Mouse (Mus musculus): Measurements from ENCODE around the gene Tfcp2. TPM values are rescaled to one million over a fixed set of nuclear protein-coding genes. Genes with fewer than 3 reads are reported as not detected.
A peak's percentile ranks its signal among the peaks of the same experiment; 100 is the strongest.
"Not testable (repeated sequence)": the region's sequence is repeated elsewhere in the genome, so short reads cannot be mapped to it uniquely, and the experiment has no call there.

Gene Tfcp2
- polyA plus RNA-seq, 1 experiment from 2014 or later = 32.5 TPM

DNA sequence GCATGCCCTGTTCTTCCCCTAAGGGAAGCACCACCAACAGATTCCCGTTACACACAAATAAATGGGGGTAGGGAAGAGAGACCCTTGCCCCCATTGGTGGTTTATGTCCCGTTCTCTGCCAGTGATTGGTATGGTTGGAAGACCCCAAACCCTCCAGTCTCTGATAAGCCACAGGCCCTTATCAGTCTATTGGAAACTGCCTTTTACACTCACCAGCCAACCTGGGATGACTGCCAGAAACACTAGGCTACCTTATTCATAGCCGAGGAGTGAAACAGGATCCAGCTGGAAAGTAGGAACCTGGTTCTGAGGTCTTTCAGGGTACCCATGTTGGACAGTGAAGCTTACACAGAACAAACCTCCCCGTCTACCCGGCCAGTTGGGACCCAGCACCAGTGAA is 4.2 kb upstream of the Tfcp2 start:
- ATAC-seq (ENCODE audit: insufficient number of reproducible peaks, insufficient read depth, low FRiP score, low TSS enrichment, low read depth) = no peak
- Histone ChIP-seq H3K36me3 (no peaks in the 10 kb centered on the region), H3K9me3 (no peaks in the 10 kb centered on the region), H3K4me3 (no peak overlapping the region), H3K27me3 (no peaks in the 10 kb centered on the region), H3K27ac (no peak overlapping the region), H3K4me1 (peaks cover 3% of the 10 kb centered on the region), H3K4me2 (no peak overlapping the region), H3K9ac (no peak overlapping the region)
- 82% methylated on average over 5 of the region's 5 CpGs for WGBS

DNA sequence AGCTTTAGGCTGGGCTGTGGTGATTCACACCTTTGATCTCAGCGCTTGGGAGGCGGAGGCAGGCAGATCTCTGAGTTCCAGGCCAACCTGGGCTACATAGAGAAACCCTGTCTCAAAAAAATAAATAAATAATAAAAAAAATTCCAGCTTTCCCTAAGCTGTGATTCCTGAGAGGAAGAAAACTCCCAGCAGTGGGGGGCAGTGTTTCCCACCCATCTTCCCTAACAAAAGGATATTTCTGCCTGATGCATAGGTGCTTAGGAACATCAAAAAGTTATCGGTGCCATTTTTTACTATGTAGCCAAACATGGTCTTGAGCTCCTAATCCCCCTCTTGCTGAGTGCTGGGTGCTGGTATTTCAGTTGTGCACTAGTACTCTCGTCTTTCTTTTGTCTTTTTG is 1.5 kb downstream of the Tfcp2 start:
- Histone ChIP-seq H3K36me3 (peaks cover 26% of the 10 kb centered on the region), H3K9ac (no peak overlapping the region), H3K4me3 (no peak overlapping the region; the same call in 1 of the 2 replicates), H3K4me2 (peak overlapping the region; percentile 88; the same call in 1 of the 2 replicates), H3K9me3 (peaks cover 7% of the 10 kb centered on the region; the same call in 1 of the 2 replicates), H3K4me1 (peaks cover 10% of the 10 kb centered on the region), H3K27ac (no peak overlapping the region), H3K27me3 (no peaks in the 10 kb centered on the region)
- ATAC-seq (ENCODE audit: insufficient number of reproducible peaks, insufficient read depth, low FRiP score, low TSS enrichment, low read depth) = no peak
- 96% methylated on average over 4 of the region's 4 CpGs for WGBS

DNA sequence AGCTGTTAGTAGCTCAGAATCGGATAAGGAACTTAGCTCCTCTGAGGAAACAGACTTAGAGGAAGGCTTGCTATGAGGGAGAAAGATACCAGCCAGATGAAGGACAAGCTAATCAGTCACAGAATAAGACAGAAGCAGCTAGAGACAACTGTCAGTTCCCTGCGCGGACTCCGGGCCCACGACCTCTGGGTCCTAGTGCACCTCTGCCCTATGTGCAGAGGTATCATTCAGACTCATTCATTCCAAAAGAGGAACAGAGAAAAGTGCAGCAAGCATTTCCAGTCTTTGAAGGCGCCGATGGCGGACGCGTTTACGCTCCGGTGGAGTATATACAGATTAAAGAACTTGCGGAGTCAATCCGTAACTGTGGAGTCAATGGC is 8.2 kb downstream of the Tfcp2 start:
- H3K36me3 ChIP-seq = peaks cover 51% of the 10 kb centered on the region
- H3K27ac ChIP-seq; ATAC-seq (ENCODE audit: insufficient number of reproducible peaks, insufficient read depth, low FRiP score, low TSS enrichment, low read depth); H3K9ac ChIP-seq; H3K27me3 ChIP-seq; H3K4me2 ChIP-seq; H3K4me1 ChIP-seq; H3K4me3 ChIP-seq: not testable (repeated sequence)
- peaks cover 11% of the 10 kb centered on the region for H3K9me3 ChIP-seq
- 97% methylated on average over 14 of the region's 14 CpGs for WGBS

DNA sequence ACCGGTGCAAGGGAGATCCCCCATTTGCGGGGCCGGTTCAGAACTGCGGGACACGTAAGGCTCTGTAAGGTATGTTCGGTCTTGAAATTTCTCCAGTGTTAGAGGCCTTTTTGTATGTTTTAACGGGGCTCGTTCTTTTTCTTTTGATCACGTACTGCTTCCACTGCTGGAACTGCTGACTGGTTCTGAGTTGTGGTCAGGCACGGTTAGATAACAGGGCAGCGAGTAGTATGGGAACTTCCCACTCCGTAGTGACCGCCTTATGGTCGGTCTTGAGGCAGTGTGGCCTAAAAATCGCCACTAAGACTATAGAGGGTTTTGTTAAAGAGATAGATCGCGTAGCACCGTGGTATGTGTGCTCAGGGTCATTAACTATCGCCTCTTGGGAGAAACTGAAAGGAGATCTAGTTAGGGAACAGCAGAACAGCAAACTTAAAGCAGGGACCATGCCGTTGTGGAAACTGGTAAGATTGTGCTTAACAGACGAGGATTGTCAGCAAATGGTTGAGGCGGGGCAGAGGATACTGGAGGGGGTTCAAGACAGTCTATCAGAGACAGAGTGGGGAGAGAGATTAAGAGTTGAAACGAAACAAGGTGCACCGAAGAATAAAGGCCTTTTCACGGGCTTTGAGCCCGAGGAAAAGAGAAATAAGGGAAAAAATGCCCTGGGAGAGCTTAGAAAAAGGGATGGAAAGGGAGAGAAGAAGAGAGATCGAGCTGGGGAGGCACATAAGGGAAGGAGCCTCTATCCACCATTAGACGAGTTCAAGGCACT is 8.7 kb downstream of the Tfcp2 start:
- not testable (repeated sequence) for H3K27me3 ChIP-seq; H3K9ac ChIP-seq; H3K4me3 ChIP-seq; H3K4me2 ChIP-seq; H3K4me1 ChIP-seq; H3K27ac ChIP-seq; ATAC-seq (ENCODE audit: insufficient number of reproducible peaks, insufficient read depth, low FRiP score, low TSS enrichment, low read depth)
- H3K9me3 ChIP-seq = peaks cover 11% of the 10 kb centered on the region
- peaks cover 45% of the 10 kb centered on the region for H3K36me3 ChIP-seq
- 97% methylated on average over 28 of the region's 28 CpGs for WGBS

DNA sequence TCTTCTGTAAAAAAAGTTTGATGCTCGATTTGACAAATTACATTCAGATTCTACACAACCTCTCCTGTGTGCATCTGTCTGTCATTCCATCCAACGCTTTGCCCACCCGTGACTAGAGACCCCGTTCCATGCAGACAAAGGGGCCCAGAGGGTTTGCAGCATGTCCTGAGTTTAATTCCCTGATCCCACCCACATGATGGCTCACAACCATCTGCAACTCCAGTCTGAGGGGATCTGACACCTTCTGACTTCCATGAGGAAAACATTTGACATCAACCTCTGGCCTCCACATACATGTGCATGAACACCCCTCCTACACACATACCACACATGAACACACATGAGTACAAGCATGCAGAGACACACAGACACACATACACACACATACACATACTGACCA is 10.4 kb downstream of the Tfcp2 start:
- H3K27me3 ChIP-seq = no peaks in the 10 kb centered on the region
- ATAC-seq (ENCODE audit: insufficient number of reproducible peaks, insufficient read depth, low FRiP score, low TSS enrichment, low read depth) = no peak
- peaks cover 11% of the 10 kb centered on the region for H3K9me3 ChIP-seq
- peaks cover 45% of the 10 kb centered on the region for H3K36me3 ChIP-seq
- H3K4me3 ChIP-seq = no peak overlapping the region
- 92% methylated on average over 4 of the region's 4 CpGs for WGBS
- H3K4me1 ChIP-seq = no peaks in the 10 kb centered on the region
- no peak overlapping the region for H3K9ac ChIP-seq
- H3K4me2 ChIP-seq = no peak overlapping the region
- H3K27ac ChIP-seq = no peak overlapping the region

DNA sequence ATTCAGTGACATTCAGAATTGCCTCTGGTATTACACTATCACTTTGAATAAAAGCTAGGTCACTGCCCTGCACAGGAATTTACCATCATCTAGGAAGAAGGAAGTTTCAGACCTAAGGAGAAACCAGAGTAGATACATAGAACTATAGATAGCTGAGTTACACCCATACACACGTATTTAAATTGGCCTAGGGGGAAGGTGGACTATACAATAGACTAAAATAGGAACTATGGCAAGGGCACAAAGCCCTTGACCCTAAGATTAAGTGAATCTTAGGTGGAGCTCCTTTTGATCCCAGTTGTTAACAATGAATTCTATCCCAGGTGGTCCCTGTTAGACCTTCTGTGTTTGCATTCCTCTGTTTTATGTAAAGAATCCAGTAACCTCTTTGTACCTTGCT is 10.8 kb downstream of the Tfcp2 start:
- H3K4me2 ChIP-seq; H3K4me1 ChIP-seq; H3K4me3 ChIP-seq; H3K27me3 ChIP-seq; H3K27ac ChIP-seq; ATAC-seq (ENCODE audit: insufficient number of reproducible peaks, insufficient read depth, low FRiP score, low TSS enrichment, low read depth); H3K9ac ChIP-seq: not testable (repeated sequence)
- H3K36me3 ChIP-seq = peaks cover 45% of the 10 kb centered on the region
- peaks cover 11% of the 10 kb centered on the region for H3K9me3 ChIP-seq
- 88% methylated on average over 1 of the region's 1 CpGs for WGBS

DNA sequence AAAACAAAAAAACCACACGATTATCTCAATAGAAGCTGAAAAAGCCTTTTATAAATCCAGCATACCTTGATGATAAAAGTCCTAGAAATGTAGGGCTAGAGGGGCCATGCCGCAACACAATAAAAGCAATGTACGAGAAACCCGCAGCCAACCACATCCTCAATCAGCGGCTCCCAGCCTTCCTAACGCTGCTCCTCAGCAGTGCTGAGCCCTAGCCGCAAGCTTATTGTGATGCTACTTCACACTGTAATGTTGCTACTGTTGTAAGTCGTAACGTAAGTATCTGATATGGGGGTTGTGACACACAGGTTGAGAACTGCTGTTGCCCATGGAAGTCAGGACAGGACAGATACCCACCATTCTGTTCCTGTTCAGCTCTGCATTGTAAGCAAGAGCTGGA is 12.4 kb downstream of the Tfcp2 start:
- Histone ChIP-seq H3K9ac (no peak overlapping the region), H3K36me3 (peaks cover 53% of the 10 kb centered on the region), H3K4me1 (no peaks in the 10 kb centered on the region), H3K9me3 (no peaks in the 10 kb centered on the region), H3K4me2 (no peak overlapping the region), H3K4me3 (no peak overlapping the region), H3K27me3 (no peaks in the 10 kb centered on the region), H3K27ac (no peak overlapping the region)
- ATAC-seq (ENCODE audit: insufficient number of reproducible peaks, insufficient read depth, low FRiP score, low TSS enrichment, low read depth) = no peak
- 96% methylated on average over 9 of the region's 9 CpGs for WGBS

DNA sequence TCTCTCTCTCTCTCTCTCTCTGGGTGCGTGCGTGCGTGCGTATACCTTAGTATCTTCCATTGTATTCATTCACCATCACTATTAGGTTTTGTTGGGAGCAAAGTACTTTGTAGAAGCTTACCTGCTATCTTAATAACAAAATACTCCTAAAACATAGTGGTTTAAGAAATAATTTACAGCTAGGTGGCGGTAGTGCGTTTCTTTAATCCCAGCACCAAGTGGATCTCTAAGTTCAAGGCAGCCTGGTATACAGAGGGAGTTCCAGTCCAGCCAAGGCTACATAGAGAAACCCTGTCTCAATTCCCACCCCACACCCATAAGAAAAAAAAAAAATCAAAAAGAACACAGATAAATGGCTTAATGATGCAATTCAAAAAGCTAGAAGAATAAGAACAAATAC is 13.9 kb downstream of the Tfcp2 start:
- no peak overlapping the region for H3K27ac ChIP-seq
- H3K9ac ChIP-seq = no peak overlapping the region
- no peak for ATAC-seq (ENCODE audit: insufficient number of reproducible peaks, insufficient read depth, low FRiP score, low TSS enrichment, low read depth)
- H3K9me3 ChIP-seq = no peaks in the 10 kb centered on the region
- 92% methylated on average over 6 of the region's 6 CpGs for WGBS
- no peak overlapping the region for H3K4me2 ChIP-seq
- H3K36me3 ChIP-seq = peaks cover 54% of the 10 kb centered on the region
- no peak overlapping the region for H3K4me3 ChIP-seq
- H3K27me3 ChIP-seq = no peaks in the 10 kb centered on the region
- no peaks in the 10 kb centered on the region for H3K4me1 ChIP-seq

DNA sequence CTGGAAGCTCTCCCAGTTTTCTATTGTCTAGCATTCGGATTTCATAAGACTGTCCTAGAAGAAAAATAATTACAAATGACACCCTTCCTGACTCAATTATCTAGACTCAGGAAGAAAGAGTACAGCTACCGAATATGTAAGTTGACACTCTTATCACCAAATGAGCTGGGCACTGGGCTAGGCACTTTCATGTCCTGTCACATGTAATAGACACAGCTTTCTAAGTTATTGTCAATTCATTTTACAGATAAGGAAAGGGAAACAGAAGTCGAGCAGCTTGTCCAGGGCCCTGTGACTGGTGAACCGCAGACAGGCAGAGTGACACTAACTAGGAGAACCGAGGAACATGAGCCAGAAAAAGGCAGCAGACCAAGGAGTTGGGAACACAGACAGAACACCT is 23.9 kb downstream of the Tfcp2 start:
- no peak overlapping the region for H3K4me3 ChIP-seq
- H3K9ac ChIP-seq = no peak overlapping the region
- WGBS = 77% methylated on average over 5 of the region's 5 CpGs
- H3K4me1 ChIP-seq = no peaks in the 10 kb centered on the region
- H3K36me3 ChIP-seq = peaks cover 25% of the 10 kb centered on the region
- H3K27ac ChIP-seq = no peak overlapping the region
- H3K9me3 ChIP-seq = no peaks in the 10 kb centered on the region
- no peak overlapping the region for H3K4me2 ChIP-seq
- ATAC-seq (ENCODE audit: insufficient number of reproducible peaks, insufficient read depth, low FRiP score, low TSS enrichment, low read depth) = no peak
- H3K27me3 ChIP-seq = no peaks in the 10 kb centered on the region

DNA sequence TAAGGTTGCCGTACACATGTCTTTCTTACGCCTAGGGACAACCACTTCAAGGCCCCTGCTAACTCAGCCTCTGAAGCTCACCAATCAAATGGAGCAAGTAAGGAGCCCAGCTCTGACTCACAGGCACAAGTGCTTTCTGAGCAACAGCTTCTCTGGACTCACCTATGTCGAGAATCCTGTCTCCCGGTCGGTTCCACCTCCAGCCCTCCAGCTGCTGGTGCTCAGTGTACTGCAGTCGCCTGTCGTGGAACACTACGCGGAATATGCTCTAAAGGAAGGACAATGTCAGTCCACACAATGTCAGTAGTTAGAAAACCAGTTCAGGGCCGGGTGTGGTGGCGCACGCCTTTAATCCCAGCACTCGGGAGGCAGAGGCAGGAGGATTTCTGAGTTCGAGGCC is 26.4 kb downstream of the Tfcp2 start:
- no peaks in the 10 kb centered on the region for H3K9me3 ChIP-seq
- no peak for ATAC-seq (ENCODE audit: insufficient number of reproducible peaks, insufficient read depth, low FRiP score, low TSS enrichment, low read depth)
- no peak overlapping the region for H3K27ac ChIP-seq
- H3K4me2 ChIP-seq = no peak overlapping the region
- WGBS = 87% methylated on average over 14 of the region's 14 CpGs
- no peaks in the 10 kb centered on the region for H3K4me1 ChIP-seq
- no peak overlapping the region for H3K9ac ChIP-seq
- peaks cover 39% of the 10 kb centered on the region for H3K36me3 ChIP-seq
- H3K27me3 ChIP-seq = no peaks in the 10 kb centered on the region
- H3K4me3 ChIP-seq = no peak overlapping the region

DNA sequence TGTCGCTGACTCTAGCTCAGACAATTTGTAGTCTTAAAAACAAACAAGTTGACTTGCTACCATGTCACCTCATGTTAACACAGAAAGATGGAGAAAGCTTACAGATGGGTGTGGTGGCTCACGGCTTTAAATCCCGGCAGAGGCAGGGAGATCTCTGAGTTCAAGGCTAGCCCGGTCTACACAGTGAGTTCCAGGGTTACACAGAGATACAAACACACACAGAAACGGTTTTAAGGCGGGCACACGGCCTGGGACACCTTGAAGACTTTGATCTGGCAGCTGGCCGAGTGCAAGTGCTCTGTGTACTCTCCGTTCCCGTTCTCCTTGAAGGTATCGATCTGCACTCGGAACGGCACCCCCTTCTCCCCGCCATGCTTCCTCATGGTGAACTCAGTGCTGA is 31.5 kb downstream of the Tfcp2 start:
- Histone ChIP-seq H3K27ac (no peak overlapping the region), H3K36me3 (peaks cover 70% of the 10 kb centered on the region), H3K27me3 (no peaks in the 10 kb centered on the region), H3K4me1 (no peaks in the 10 kb centered on the region), H3K4me3 (no peak overlapping the region), H3K9me3 (no peaks in the 10 kb centered on the region), H3K9ac (no peak overlapping the region), H3K4me2 (no peak overlapping the region)
- 85% methylated on average over 14 of the region's 14 CpGs for WGBS
- ATAC-seq (ENCODE audit: insufficient number of reproducible peaks, insufficient read depth, low FRiP score, low TSS enrichment, low read depth) = no peak

DNA sequence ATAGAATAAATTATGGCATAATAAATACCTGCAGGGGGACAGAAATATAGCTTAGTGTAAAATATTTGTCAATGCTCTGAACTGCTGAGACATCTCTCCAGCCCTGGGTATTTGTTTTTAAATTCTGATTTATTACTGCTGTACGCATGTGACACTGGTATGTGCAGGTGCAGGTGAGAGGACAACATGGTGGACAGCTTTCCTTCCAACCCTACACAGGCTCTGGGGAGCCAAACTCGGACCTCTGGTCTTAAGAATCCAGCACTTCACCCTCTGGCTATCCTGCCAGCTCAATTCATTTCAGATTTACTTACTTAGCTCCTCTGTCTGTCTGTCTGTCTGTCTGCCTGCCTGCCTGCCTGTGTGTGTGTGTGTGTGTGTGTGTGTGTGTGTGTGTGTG is 36.7 kb downstream of the Tfcp2 start:
- no peak for ATAC-seq (ENCODE audit: insufficient number of reproducible peaks, insufficient read depth, low FRiP score, low TSS enrichment, low read depth)
- Histone ChIP-seq H3K4me2 (no peak overlapping the region), H3K4me3 (no peak overlapping the region), H3K27me3 (no peaks in the 10 kb centered on the region), H3K4me1 (no peaks in the 10 kb centered on the region), H3K27ac (no peak overlapping the region), H3K9me3 (no peaks in the 10 kb centered on the region), H3K9ac (no peak overlapping the region), H3K36me3 (peaks cover 84% of the 10 kb centered on the region)
- 78% methylated on average over 2 of the region's 2 CpGs for WGBS

Data from embryonic facial prominence, embryonic 13.5 days (tissue).